Mouse (Mus musculus): ENCODE measurements around the gene Zfp583. TPM values are rescaled to one million over a fixed set of nuclear protein-coding genes. Genes with fewer than 3 reads are reported as not detected.

Zfp583 gene
- 2.2 TPM for polyA plus RNA-seq (2017; shearing (Covaris generic))

GRCm38 (mm10) chr7:6331233-6331956 is at the start of gene Zfp583:
TSS of gene Zfp583 (minus strand) at chr7:6331285.

GRCm38 (mm10) chr7:6363047-6363488 is 32.0 kb upstream of the Zfp583 start, which contains the start of gene Zfp78:
TSS of gene Zfp78 (plus strand) at chr7:6363280.

GRCm38 (mm10) chr7:6343501-6344071 is 12.5 kb upstream of the Zfp583 start, which contains the start of gene Gm3854:
TSS of gene Gm3854 (plus strand) at chr7:6343759.

GRCm38 (mm10) chr7:6285842-6286705 is 45.0 kb downstream of the Zfp583 start, which contains the start of gene Zfp667:
TSS of gene Zfp667 (plus strand) at chr7:6286579.

Other genes starting within 250 kb of the Zfp583 start
- gene Zfp787, start 175.3 kb downstream of the Zfp583 start, polyA plus RNA-seq (2017; shearing (Covaris generic)): 30.4 TPM
- gene Zfp444, start 159.1 kb downstream of the Zfp583 start, polyA plus RNA-seq (2017; shearing (Covaris generic)): 10.5 TPM
- not detected for gene Galp, start 134.2 kb downstream of the Zfp583 start, polyA plus RNA-seq (2017; shearing (Covaris generic))
- gene Zscan5b, start 109.0 kb downstream of the Zfp583 start, polyA plus RNA-seq (2017; shearing (Covaris generic)): not detected
- not detected for gene Epp13, start 78.6 kb downstream of the Zfp583 start, polyA plus RNA-seq (2017; shearing (Covaris generic))
- gene Zfp667, start 44.7 kb downstream of the Zfp583 start, polyA plus RNA-seq (2017; shearing (Covaris generic)): 8.0 TPM
- 0.65 TPM for gene Gm3854, start 12.5 kb upstream of the Zfp583 start, polyA plus RNA-seq (2017; shearing (Covaris generic))
- gene Zfp78, start 32.0 kb upstream of the Zfp583 start, polyA plus RNA-seq (2017; shearing (Covaris generic)): 5.0 TPM
- gene Zfp28, start 52.0 kb upstream of the Zfp583 start, polyA plus RNA-seq (2017; shearing (Covaris generic)): 18.3 TPM
- not detected for gene Smim17, start 67.4 kb upstream of the Zfp583 start, polyA plus RNA-seq (2017; shearing (Covaris generic))
- gene Gm20715, start 79.0 kb upstream of the Zfp583 start, polyA plus RNA-seq (2017; shearing (Covaris generic)): not detected
- not detected for gene Olfr1344, start 107.4 kb upstream of the Zfp583 start, polyA plus RNA-seq (2017; shearing (Covaris generic))
- gene Olfr1336, start 124.9 kb upstream of the Zfp583 start, polyA plus RNA-seq (2017; shearing (Covaris generic)): 0.04 TPM
- not detected for gene Olfr1346, start 135.8 kb upstream of the Zfp583 start, polyA plus RNA-seq (2017; shearing (Covaris generic))
- gene Olfr5, start 155.7 kb upstream of the Zfp583 start, polyA plus RNA-seq (2017; shearing (Covaris generic)): not detected
- gene Olfr1347, start 168.5 kb upstream of the Zfp583 start, polyA plus RNA-seq (2017; shearing (Covaris generic)): not detected
- gene Olfr1348, start 177.5 kb upstream of the Zfp583 start, polyA plus RNA-seq (2017; shearing (Covaris generic)): not detected
- not detected for gene Olfr1349, start 191.7 kb upstream of the Zfp583 start, polyA plus RNA-seq (2017; shearing (Covaris generic))
- gene Olfr1350, start 233.6 kb upstream of the Zfp583 start, polyA plus RNA-seq (2017; shearing (Covaris generic)): not detected

Data from inflammation-experienced regulatory T-cells, adult 16 weeks (primary cell).